Mouse (Mus musculus) CD8-positive naive resting alpha-beta T cell, adult 57 days (primary cell): ENCODE results near the gene Lrrn3. TPM values are rescaled to one million over a fixed set of nuclear protein-coding genes. Genes with fewer than 3 reads are reported as not detected.

Experiments used
- total RNA-seq: library from RNA; stranded (reverse); gene quantifications from one replicate; pipeline ENCODE4 v1.2.4, GENCODE M21; 2023

The Lrrn3 gene
- total RNA-seq: not detected

GRCm38 (mm10) chr12:41486331-41486730 lies at the start of gene Lrrn3:
Gene Lrrn3, minus strand, starts transcription at chr12:41486431.

